Mouse (Mus musculus) lung, embryonic 16.5 days (tissue): ENCODE data around the gene Stpg4. TPM values are rescaled to one million over a fixed set of nuclear protein-coding genes. Genes with fewer than 3 reads are reported as not detected.

Experiments
- ATAC-seq: fragments of 200-750 bp; cut with Nextera tagmentation; 2 replicates; pipeline ENCODE4 v1.8.0; 2017; ENCODE audit warnings: low read depth, mild to moderate bottlenecking, moderate library complexity
- H3K27ac ChIP-seq: fragments of 300-500 bp; sonication (generic); 2 replicates; pipeline ENCODE4 v1.5.1; 2014; ENCODE audit warnings: mild to moderate bottlenecking, control low read depth, low read length
- H3K27me3 ChIP-seq: fragments of 300-500 bp; sonication (generic); 2 replicates; pipeline ENCODE4 v1.6.1; 2014; ENCODE audit warnings: low read depth, low read length, mixed read lengths; ENCODE audit not compliant: control insufficient read depth, insufficient read depth
- H3K36me3 ChIP-seq: fragments of 300-500 bp; sonication (generic); 2 replicates; pipeline ENCODE4 v1.6.1; 2014; ENCODE audit warnings: low read length; ENCODE audit not compliant: control insufficient read depth, insufficient read depth
- H3K4me1 ChIP-seq: fragments of 300-500 bp; sonication (generic); replicated peaks from 2 replicates; pipeline ENCODE4 v1.6.1; 2014; ENCODE audit warnings: low read length, mixed read lengths; ENCODE audit not compliant: control insufficient read depth, insufficient read depth
- H3K4me2 ChIP-seq: fragments of 300-500 bp; sonication (generic); 2 replicates; pipeline ENCODE4 v1.6.1; 2014; ENCODE audit warnings: low read depth, low read length, control low read depth
- H3K4me3 ChIP-seq: fragments of 300-500 bp; sonication (generic); 2 replicates; pipeline ENCODE4 v1.5.1; 2014; ENCODE audit warnings: mild to moderate bottlenecking, low read length, control low read depth
- H3K9ac ChIP-seq: fragments of 300-500 bp; sonication (generic); 2 replicates; pipeline ENCODE4 v1.6.1; 2014; ENCODE audit warnings: low read length, control low read depth
- H3K9me3 ChIP-seq: fragments of 300-500 bp; sonication (generic); 2 replicates; pipeline ENCODE4 v1.6.1; 2016; ENCODE audit warnings: low read length; ENCODE audit not compliant: control insufficient read depth
- WGBS: fragments of 180-500 bp; shearing (Covaris S2); extraction: QIAGEN DNeasy Blood & Tissue Kit; methylation state at CpG from one replicate; pipeline ENCODE4 v1.1.7; 2014; 5-methylcytosine and 5-hydroxymethylcytosine counted together
- polyA plus RNA-seq: library from polyadenylated mRNA; unstranded; fragments of >200 nt; fragmentation: Nextera tagmentation; extraction: Ambion mirVana; gene quantifications from 2 replicates; pipeline ENCODE4 v1.2.1, GENCODE M21; 2015

Gene Stpg4
- polyA plus RNA-seq, 1 experiment from 2014 or later = not detected

- H3K27me3 ChIP-seq = no peaks in the 10 kb centered on the region
- H3K9ac ChIP-seq = no peak overlapping the region
- H3K4me3 ChIP-seq = no peak overlapping the region
- no peak overlapping the region for H3K4me2 ChIP-seq
- no peaks in the 10 kb centered on the region for H3K9me3 ChIP-seq
- no peak overlapping the region for H3K27ac ChIP-seq
- 62% methylated on average over 2 of the region's 2 CpGs for WGBS
- ATAC-seq = no peak
- H3K4me1 ChIP-seq = peaks cover 28% of the 10 kb centered on the region
- 0 out of 2 replicates have a peak, but pooled peaks cover 3% of the 10 kb centered on the region for H3K36me3 ChIP-seq
Measured at GRCm38 (mm10) chr17:87441537-87441936, 14.0 kb upstream of the Stpg4 start.

DNA sequence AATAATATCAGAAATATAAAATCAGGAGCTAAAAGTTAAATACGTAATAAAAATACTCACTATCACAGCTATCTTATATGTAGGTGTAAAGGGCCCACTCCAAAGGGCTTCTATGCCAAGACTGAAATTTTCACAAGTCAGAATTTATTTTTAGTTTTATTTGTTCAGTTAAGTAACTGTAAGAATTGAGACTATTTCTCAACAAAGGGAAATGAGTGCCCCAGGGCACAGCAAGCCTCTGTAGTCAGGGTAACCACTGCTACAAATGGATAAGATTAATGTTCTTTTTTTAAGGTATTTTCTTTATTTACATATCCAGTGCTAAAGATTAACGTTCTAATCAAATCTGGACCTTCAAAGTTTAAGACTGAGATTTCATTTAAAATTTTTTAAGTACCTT lies 11.9 kb upstream of the Stpg4 start:
- 0 out of 2 replicates have a peak, but pooled peaks have one; percentile 34 for ATAC-seq
- 59% methylated on average over 2 of the region's 2 CpGs for WGBS

GRCm38 (mm10) chr17:87433929-87434328 lies 6.4 kb upstream of the Stpg4 start:
- H3K27ac ChIP-seq = no peak overlapping the region
- H3K4me3 ChIP-seq = no peak overlapping the region
- peaks cover 44% of the 10 kb centered on the region for H3K36me3 ChIP-seq
- H3K4me1 ChIP-seq = no peaks in the 10 kb centered on the region
- H3K9ac ChIP-seq = no peak overlapping the region
- no peaks in the 10 kb centered on the region for H3K9me3 ChIP-seq
- no peak for ATAC-seq
- 84% methylated on average over 3 of the region's 3 CpGs for WGBS
- no peak overlapping the region for H3K4me2 ChIP-seq
- H3K27me3 ChIP-seq = no peaks in the 10 kb centered on the region

More for the DNA sequence above, 11.9 kb upstream of the Stpg4 start:
- no peak overlapping the region for H3K4me3 ChIP-seq
- H3K27ac ChIP-seq = no peak overlapping the region
- H3K36me3 ChIP-seq = peaks cover 12% of the 10 kb centered on the region
- H3K9ac ChIP-seq = no peak overlapping the region
- H3K4me2 ChIP-seq = no peak overlapping the region
- H3K27me3 ChIP-seq = no peaks in the 10 kb centered on the region
- H3K4me1 ChIP-seq = peaks cover 24% of the 10 kb centered on the region
- no peaks in the 10 kb centered on the region for H3K9me3 ChIP-seq

GRCm38 (mm10) chr17:87432743-87433142 lies 5.2 kb upstream of the Stpg4 start:
- ATAC-seq = no peak
- Histone ChIP-seq H3K27ac (no peak overlapping the region), H3K9me3 (no peaks in the 10 kb centered on the region), H3K4me3 (no peak overlapping the region), H3K9ac (no peak overlapping the region), H3K4me1 (no peaks in the 10 kb centered on the region), H3K36me3 (peaks cover 44% of the 10 kb centered on the region), H3K4me2 (no peak overlapping the region), H3K27me3 (no peaks in the 10 kb centered on the region)
- 83% methylated on average over 5 of the region's 5 CpGs for WGBS

DNA sequence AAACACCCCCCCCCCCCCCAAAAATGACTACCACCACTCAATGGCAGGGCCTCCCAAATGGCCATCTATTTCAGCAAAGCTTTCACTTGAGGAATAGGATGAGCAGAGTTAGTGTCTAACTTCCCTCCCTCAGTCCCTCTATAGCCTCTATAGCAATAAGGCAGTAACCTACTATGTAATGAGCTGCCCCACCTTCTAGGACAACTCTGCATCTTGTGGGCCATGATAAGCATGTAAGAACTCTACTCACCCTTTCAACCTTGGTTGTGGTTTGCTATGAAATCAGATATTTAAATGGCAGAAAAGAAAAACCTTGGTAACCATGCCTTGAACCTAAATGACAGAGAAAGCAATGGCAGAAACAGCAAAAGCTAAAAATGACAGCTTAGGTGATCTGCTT lies 4.8 kb upstream of the Stpg4 start:
- Histone ChIP-seq H3K36me3 (peaks cover 44% of the 10 kb centered on the region), H3K27me3 (no peaks in the 10 kb centered on the region), H3K4me1 (no peaks in the 10 kb centered on the region), H3K9ac (no peak overlapping the region), H3K4me2 (no peak overlapping the region), H3K27ac (no peak overlapping the region), H3K4me3 (no peak overlapping the region), H3K9me3 (no peaks in the 10 kb centered on the region)
- ATAC-seq = no peak

GRCm38 (mm10) chr17:87429431-87429830 lies 1.9 kb upstream of the Stpg4 start:
- WGBS = 80% methylated on average over 3 of the region's 3 CpGs
- Histone ChIP-seq H3K4me1 (no peaks in the 10 kb centered on the region), H3K9me3 (no peaks in the 10 kb centered on the region), H3K36me3 (peaks cover 34% of the 10 kb centered on the region), H3K9ac (no peak overlapping the region), H3K27ac (no peak overlapping the region), H3K4me3 (no peak overlapping the region), H3K27me3 (no peaks in the 10 kb centered on the region), H3K4me2 (no peak overlapping the region)
- ATAC-seq = no peak

DNA sequence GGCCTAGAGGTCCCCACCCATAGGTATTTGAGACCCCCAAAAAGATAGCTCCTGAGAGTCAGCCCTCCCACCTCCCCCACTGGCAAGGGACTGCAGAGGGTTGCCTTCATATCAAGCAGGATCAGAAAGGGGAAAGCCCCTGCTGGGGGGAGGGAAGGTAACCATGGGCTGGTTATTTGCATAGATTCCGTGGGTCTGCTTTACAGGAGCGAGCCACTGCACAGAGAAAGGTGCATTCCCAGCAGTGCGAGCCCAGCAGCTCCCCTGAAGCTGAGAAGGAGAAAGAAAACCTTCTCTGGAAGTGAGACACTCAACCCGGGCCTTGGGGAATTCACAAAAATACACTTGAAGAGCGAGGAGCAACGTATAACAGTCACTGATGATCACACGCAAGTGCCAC lies 9.5 kb downstream of the Stpg4 start:
- no peaks in the 10 kb centered on the region for H3K36me3 ChIP-seq
- H3K27ac ChIP-seq = no peak overlapping the region
- no peak overlapping the region for H3K9ac ChIP-seq
- no peaks in the 10 kb centered on the region for H3K4me1 ChIP-seq
- no peaks in the 10 kb centered on the region for H3K9me3 ChIP-seq
- 57% methylated on average over 7 of the region's 7 CpGs for WGBS
- no peak overlapping the region for H3K4me2 ChIP-seq
- ATAC-seq = no peak
- no peaks in the 10 kb centered on the region for H3K27me3 ChIP-seq
- H3K4me3 ChIP-seq = no peak overlapping the region

DNA sequence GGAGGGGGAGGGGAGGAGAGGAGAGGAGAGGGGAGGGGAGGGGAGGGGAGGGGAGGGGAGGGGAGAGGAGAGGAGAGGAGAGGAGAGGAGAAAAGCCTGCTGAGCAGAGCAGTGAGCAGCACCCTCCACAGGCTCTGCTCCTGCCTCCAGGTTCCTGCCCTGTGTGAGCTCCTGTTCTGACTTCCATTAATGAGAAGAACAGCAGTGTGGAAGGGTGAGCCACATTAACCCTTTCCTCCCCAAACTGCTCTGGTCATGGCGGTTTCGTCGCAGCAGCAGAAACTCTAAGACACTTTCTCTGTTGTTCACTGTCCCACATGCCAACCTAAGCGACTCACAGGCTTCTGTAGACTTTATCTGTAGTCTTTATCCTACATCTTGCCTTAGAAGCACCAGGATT lies 20.9 kb downstream of the Stpg4 start:
- Histone ChIP-seq H3K4me2 (no peak overlapping the region), H3K27ac (no peak overlapping the region), H3K27me3 (no peaks in the 10 kb centered on the region), H3K36me3 (no peaks in the 10 kb centered on the region), H3K4me3 (no peak overlapping the region), H3K9me3 (no peaks in the 10 kb centered on the region), H3K9ac (no peak overlapping the region), H3K4me1 (no peaks in the 10 kb centered on the region)
- 80% methylated on average over 4 of the region's 4 CpGs for WGBS
- ATAC-seq = no peak

DNA sequence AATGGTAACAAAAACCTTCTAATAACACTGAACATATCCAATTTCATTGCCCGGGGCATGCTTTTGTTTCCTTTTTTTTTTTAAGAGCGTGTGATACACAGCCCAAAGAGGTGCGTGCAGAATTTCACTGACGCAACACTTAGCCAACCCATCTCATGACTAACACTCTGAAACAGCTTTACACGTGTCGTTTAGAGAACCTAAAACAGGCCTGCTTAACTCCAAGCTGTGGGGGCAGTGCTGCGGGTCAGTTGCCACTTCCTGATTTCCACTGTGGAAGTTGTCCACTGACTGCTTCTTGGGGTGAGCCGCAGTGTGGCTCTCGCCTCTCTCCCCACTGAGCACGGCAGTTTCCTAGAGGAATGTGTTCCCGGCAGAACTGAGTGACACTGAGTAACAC lies 22.0 kb downstream of the Stpg4 start:
- H3K27me3 ChIP-seq = no peaks in the 10 kb centered on the region
- H3K4me2 ChIP-seq = no peak overlapping the region
- H3K9me3 ChIP-seq = no peaks in the 10 kb centered on the region
- H3K4me1 ChIP-seq = no peaks in the 10 kb centered on the region
- WGBS = 63% methylated on average over 11 of the region's 11 CpGs
- ATAC-seq = no peak
- H3K4me3 ChIP-seq = no peak overlapping the region
- no peak overlapping the region for H3K9ac ChIP-seq
- H3K27ac ChIP-seq = no peak overlapping the region
- no peaks in the 10 kb centered on the region for H3K36me3 ChIP-seq

- Histone ChIP-seq H3K9me3 (no peaks in the 10 kb centered on the region), H3K4me1 (no peaks in the 10 kb centered on the region), H3K36me3 (no peaks in the 10 kb centered on the region), H3K4me2 (no peak overlapping the region), H3K4me3 (no peak overlapping the region), H3K27me3 (no peaks in the 10 kb centered on the region), H3K9ac (no peak overlapping the region), H3K27ac (no peak overlapping the region)
- no peak for ATAC-seq
- WGBS = 70% methylated on average over 4 of the region's 4 CpGs
Measured at GRCm38 (mm10) chr17:87403462-87403861, 24.1 kb downstream of the Stpg4 start.
